Mouse (Mus musculus): ENCODE data around the gene Ppib. TPM values are rescaled to one million over a fixed set of nuclear protein-coding genes. Genes with fewer than 3 reads are reported as not detected.

The Ppib gene
- polyA plus RNA-seq, 1 experiment from 2014 or later = 843 TPM

DNA sequence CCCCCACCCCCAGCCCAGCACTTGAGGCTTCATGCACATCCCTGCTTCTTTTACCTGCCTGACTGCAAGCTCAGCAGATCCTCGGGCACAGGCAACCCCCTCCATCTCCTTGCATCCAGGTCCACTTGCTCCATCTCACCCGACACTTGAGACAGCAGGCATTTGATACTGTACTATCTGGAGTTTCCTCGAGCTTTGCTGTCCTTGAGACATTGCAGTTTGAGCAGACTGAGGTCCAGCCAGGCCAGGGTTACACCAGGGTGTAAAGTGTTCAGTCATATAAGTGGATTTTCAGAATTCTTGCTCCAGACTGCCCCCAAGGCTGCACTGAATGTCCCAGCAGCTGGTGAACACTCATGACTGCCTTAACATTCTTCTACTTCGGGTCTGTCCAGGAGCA is 17.7 kb upstream of the Ppib start:
- Histone ChIP-seq H3K4me3 (ENCODE audit: low read depth, low read length) (no peak overlapping the region), H3K4me2 (replicated peaks; ENCODE audit: low read depth) (no peak overlapping the region), H3K9ac (ENCODE audit: low read length) (no peak overlapping the region), H3K36me3 (ENCODE audit: control insufficient read depth, insufficient read depth, low read length) (peaks cover 9% of the 10 kb centered on the region; the same call in 1 of the 2 replicates), H3K27me3 (ENCODE audit: control insufficient read depth, insufficient read depth, low read length) (no peaks in the 10 kb centered on the region), H3K4me1 (replicated peaks; ENCODE audit: control insufficient read depth, insufficient read depth) (no peaks in the 10 kb centered on the region), H3K9me3 (ENCODE audit: control insufficient read depth, low read length) (no peaks in the 10 kb centered on the region), H3K27ac (replicated peaks) (no peak overlapping the region)
- no peak for TF ChIP-seq CTCF (IDR thresholded peaks at IDR 0.05; ENCODE audit: low read depth)
- no peak for TF ChIP-seq EP300 (optimal IDR thresholded peaks at IDR 0.05)
- 83% methylated on average over 4 of the region's 4 CpGs for WGBS
- ATAC-seq (ENCODE audit: low FRiP score, low TSS enrichment) (no peak), DNase-seq (ENCODE audit: low spot score) (no peak)

DNA sequence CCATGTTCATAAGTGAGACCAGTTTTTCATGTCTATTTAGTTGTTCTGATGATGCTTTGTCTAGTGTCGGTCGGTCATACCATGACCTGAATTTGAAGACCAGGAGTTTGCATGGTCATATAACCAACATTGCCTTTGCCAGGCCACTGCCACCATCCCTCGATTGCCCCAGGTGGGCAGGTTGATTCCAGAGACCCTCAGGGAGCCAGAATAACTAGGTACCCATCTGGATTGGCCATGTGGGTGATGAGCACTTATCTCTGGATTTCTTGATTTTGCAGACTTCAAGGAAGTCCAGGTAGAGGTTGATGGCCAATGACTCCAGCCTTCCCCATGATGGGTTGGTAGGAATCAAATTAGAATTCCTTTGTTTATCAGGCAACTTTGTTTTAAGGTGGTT is 16.8 kb upstream of the Ppib start:
- WGBS = 99% methylated on average over 3 of the region's 3 CpGs
- Histone ChIP-seq H3K36me3 (ENCODE audit: control insufficient read depth, insufficient read depth, low read length) (peaks cover 9% of the 10 kb centered on the region; the same call in 1 of the 2 replicates), H3K4me2 (replicated peaks; ENCODE audit: low read depth) (no peak overlapping the region), H3K4me3 (ENCODE audit: low read depth, low read length) (no peak overlapping the region), H3K27me3 (ENCODE audit: control insufficient read depth, insufficient read depth, low read length) (no peaks in the 10 kb centered on the region), H3K4me1 (replicated peaks; ENCODE audit: control insufficient read depth, insufficient read depth) (no peaks in the 10 kb centered on the region), H3K27ac (replicated peaks) (no peak overlapping the region), H3K9ac (ENCODE audit: low read length) (no peak overlapping the region), H3K9me3 (ENCODE audit: control insufficient read depth, low read length) (no peaks in the 10 kb centered on the region)
- DNase-seq (ENCODE audit: low spot score) (no peak), ATAC-seq (ENCODE audit: low FRiP score, low TSS enrichment) (no peak)
- no peak for TF ChIP-seq EP300 (optimal IDR thresholded peaks at IDR 0.05)
- no peak for TF ChIP-seq CTCF (IDR thresholded peaks at IDR 0.05; ENCODE audit: low read depth)

DNA sequence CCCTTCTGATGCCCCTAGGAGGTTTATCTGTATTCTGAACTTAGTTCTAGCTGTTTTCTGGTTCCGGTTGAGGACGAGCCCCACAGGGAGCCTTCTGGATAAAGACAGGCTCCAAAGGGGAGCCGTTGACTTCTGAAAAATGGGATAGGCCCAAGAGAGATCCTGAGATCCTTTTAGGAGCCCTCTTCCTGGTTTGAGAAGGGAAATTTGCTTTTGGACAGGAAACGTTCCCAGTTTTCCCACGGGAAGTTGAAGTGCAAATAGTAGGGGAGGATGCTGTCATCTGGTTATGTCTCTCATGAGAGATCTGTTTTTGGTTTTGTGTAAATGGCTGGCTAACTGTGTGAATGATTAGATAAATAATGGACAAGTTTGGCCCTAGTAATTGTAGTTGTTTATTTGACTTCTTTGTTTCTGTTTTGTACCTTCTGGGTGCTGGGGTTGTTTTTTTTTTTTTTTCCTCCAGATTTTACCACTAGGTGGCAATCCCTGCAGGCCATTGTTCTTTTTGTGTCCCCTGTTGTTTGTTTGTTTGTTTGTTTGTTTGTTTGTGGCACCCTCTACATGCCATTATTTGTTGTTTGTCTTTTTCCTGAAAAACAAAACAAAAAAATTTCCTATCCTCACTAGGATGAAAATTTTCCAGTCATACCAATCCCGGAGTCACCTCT is 10.0 kb upstream of the Ppib start:
- Histone ChIP-seq H3K36me3 (ENCODE audit: control insufficient read depth, insufficient read depth, low read length) (no peaks in the 10 kb centered on the region), H3K4me3 (ENCODE audit: low read depth, low read length) (no peak overlapping the region), H3K27me3 (ENCODE audit: control insufficient read depth, insufficient read depth, low read length) (no peaks in the 10 kb centered on the region), H3K4me2 (replicated peaks; ENCODE audit: low read depth) (no peak overlapping the region), H3K9me3 (ENCODE audit: control insufficient read depth, low read length) (no peaks in the 10 kb centered on the region), H3K4me1 (replicated peaks; ENCODE audit: control insufficient read depth, insufficient read depth) (no peaks in the 10 kb centered on the region), H3K27ac (replicated peaks) (no peak overlapping the region), H3K9ac (ENCODE audit: low read length) (no peak overlapping the region)
- TF ChIP-seq CTCF (IDR thresholded peaks at IDR 0.05; ENCODE audit: low read depth) = peak; percentile 24
- no peak for TF ChIP-seq EP300 (optimal IDR thresholded peaks at IDR 0.05)
- ATAC-seq (ENCODE audit: low FRiP score, low TSS enrichment) = no peak
- no peak for DNase-seq (ENCODE audit: low spot score)
- WGBS = 74% methylated on average over 6 of the region's 6 CpGs

DNA sequence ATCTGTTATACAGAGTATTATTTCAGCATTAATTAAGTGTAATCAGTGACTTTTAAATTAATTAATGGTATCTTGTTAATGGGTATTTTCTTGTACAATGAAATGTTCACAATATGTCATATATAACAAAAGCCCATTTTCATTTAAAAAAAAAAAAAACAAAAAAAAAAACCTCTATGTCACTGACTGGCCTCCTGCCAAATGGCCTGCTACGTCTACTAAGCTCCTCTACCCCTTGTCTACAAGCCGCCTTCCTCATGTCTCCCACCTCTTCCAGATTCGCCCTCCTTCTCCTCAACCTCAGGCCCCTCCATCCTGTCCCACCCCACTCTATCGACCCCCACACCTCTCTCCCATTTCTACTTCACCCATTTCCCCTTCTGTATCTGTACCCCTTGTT is 8.5 kb upstream of the Ppib start:
- no peak overlapping the region for H3K9ac ChIP-seq (ENCODE audit: low read length)
- ATAC-seq (ENCODE audit: low FRiP score, low TSS enrichment) (no peak), DNase-seq (ENCODE audit: low spot score) (no peak)
- H3K27ac ChIP-seq (replicated peaks) = no peak overlapping the region
- TF ChIP-seq CTCF (IDR thresholded peaks at IDR 0.05; ENCODE audit: low read depth) (no peak), EP300 (optimal IDR thresholded peaks at IDR 0.05) (no peak)
- 60% methylated on average over 4 of the region's 4 CpGs for WGBS
- H3K27me3 ChIP-seq (ENCODE audit: control insufficient read depth, insufficient read depth, low read length) = no peaks in the 10 kb centered on the region
- no peaks in the 10 kb centered on the region for H3K9me3 ChIP-seq (ENCODE audit: control insufficient read depth, low read length)
- H3K4me2 ChIP-seq (replicated peaks; ENCODE audit: low read depth) = no peak overlapping the region
- no peak overlapping the region for H3K4me3 ChIP-seq (ENCODE audit: low read depth, low read length)
- H3K36me3 ChIP-seq (ENCODE audit: control insufficient read depth, insufficient read depth, low read length) = no peaks in the 10 kb centered on the region
- H3K4me1 ChIP-seq (replicated peaks; ENCODE audit: control insufficient read depth, insufficient read depth) = no peaks in the 10 kb centered on the region

DNA sequence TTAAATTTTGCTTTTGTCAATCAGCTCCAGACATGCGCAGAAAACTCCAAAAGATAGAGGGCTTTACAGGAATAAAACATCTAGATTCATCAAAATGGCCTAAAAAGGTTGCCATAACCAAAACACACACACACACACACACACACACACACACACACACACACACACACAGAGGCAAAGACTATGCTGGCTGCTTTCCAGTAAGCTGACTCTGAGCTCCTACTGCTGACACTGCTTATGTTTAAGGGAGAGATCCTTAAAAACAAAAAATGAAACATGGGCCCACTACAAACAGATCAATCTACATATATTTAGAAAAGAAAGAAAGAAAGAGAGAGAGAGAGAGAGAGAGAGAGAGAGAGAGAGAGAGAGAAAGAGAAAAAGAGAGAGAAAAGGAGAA is 7.3 kb upstream of the Ppib start:
- WGBS = 86% methylated on average over 1 of the region's 1 CpGs
- no peaks in the 10 kb centered on the region for H3K4me1 ChIP-seq (replicated peaks; ENCODE audit: control insufficient read depth, insufficient read depth)
- peak; percentile 11 for DNase-seq (ENCODE audit: low spot score)
- no peak for ATAC-seq (ENCODE audit: low FRiP score, low TSS enrichment)
- H3K9ac ChIP-seq (ENCODE audit: low read length) = no peak overlapping the region
- TF ChIP-seq CTCF (IDR thresholded peaks at IDR 0.05; ENCODE audit: low read depth) (no peak), EP300 (optimal IDR thresholded peaks at IDR 0.05) (no peak)
- H3K4me3 ChIP-seq (ENCODE audit: low read depth, low read length) = no peak overlapping the region
- no peak overlapping the region for H3K27ac ChIP-seq (replicated peaks)
- no peak overlapping the region for H3K4me2 ChIP-seq (replicated peaks; ENCODE audit: low read depth)
- H3K9me3 ChIP-seq (ENCODE audit: control insufficient read depth, low read length) = no peaks in the 10 kb centered on the region
- no peaks in the 10 kb centered on the region for H3K27me3 ChIP-seq (ENCODE audit: control insufficient read depth, insufficient read depth, low read length)
- no peaks in the 10 kb centered on the region for H3K36me3 ChIP-seq (ENCODE audit: control insufficient read depth, insufficient read depth, low read length)

DNA sequence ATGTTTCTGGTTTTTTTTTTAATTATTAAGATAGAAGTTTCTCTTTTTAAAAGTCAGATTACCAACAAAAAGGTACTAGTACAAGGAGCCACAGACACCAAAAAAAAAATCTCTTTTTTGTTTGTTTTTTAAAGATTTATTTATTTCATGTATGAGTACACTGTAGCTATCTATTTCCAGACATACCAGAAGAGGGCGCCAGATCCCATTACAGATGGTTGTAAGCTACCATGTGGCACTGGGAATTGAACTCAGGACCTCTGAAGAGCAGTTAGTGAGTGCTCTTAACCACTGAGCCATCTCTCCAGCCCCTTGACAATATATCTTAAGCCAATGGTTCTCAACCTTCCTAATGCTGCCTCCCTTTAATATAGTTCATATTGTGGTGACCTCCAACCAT is 6.4 kb upstream of the Ppib start:
- Histone ChIP-seq H3K4me2 (replicated peaks; ENCODE audit: low read depth) (no peak overlapping the region), H3K4me1 (replicated peaks; ENCODE audit: control insufficient read depth, insufficient read depth) (no peaks in the 10 kb centered on the region), H3K4me3 (ENCODE audit: low read depth, low read length) (no peak overlapping the region), H3K27me3 (ENCODE audit: control insufficient read depth, insufficient read depth, low read length) (no peaks in the 10 kb centered on the region), H3K9ac (ENCODE audit: low read length) (no peak overlapping the region), H3K9me3 (ENCODE audit: control insufficient read depth, low read length) (no peaks in the 10 kb centered on the region), H3K27ac (replicated peaks) (no peak overlapping the region), H3K36me3 (ENCODE audit: control insufficient read depth, insufficient read depth, low read length) (no peaks in the 10 kb centered on the region)
- TF ChIP-seq CTCF (IDR thresholded peaks at IDR 0.05; ENCODE audit: low read depth) (peak; percentile 24), EP300 (optimal IDR thresholded peaks at IDR 0.05) (no peak)
- DNase-seq (ENCODE audit: low spot score) = no peak
- ATAC-seq (ENCODE audit: low FRiP score, low TSS enrichment) = no peak
- 38% methylated on average over 1 of the region's 1 CpGs for WGBS

All from stomach, postnatal 0 days (tissue).